Mouse (Mus musculus) lung, postnatal 4 days (tissue): Measurements from ENCODE around the gene D130052B06Rik.

Source experiments
- DNase-seq, 2 experiments: peaks; one replicate each; pipeline ENCODE4 v3.0.0; 2021

The D130052B06Rik gene

DNA sequence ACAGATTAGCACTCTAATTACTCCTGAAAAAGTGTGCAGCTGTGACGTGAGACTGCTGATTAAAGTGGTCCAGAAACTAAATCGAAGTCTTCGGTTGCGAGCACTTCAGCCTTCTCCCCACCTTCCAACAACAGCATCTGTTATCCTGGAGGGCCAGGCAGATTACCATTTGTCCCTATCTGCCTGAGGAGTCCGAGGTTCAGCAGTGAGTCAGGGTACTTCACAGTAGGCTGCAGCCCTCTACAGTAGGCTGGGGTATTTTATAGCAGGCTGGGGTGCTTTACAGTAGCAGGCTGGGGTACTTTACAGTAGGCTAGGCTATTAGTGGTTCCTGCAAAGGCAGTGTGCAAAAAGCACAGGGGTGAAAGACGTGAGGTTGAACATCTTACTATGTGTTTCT, 69.3 kb downstream of the D130052B06Rik start:
- no peak for DNase-seq

DNA sequence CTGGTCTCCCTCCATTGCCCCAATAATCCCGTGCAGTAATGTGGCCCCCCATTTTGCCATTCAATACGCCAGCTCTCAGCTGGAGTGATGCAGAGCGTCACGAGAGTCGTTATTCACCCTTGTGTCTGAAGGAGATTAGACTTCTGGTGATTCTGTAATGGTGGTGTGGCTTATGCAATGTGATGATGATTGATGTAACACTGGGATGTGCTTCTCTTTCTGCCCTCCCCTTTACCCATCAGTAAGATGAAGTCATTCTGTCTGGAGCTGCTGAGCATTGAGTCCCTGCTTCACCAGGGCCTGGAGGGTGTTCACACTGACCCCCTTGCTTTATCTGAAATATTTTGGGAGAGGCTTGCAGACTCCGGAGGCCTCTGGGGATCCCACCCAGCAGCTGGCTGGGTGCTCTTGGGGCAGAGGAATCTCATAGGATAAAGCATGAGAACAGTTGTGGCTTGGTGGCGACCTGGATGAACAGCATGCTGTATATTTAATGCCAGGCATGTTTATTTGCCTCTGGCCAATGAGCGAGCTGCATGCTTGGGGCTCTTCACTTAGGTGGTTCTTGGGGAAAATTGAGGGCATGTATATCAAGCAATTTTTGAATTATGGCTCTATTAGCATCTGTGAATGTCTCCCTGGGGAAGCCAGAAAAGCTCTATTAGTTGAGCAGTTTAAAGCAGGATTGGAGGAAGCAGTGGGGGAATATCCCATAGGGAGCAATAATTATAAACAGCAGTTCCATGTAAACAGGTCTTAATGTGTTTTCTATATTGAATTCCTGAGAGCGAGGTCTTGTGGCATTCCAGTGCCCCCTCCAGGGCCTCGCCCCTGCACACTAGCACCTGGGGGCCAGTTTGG, 71.2 kb downstream of the D130052B06Rik start:
- DNase-seq, result no peak
